Mouse (Mus musculus): ENCODE results near the gene Cdh23.

GRCm38 (mm10) chr10:60653675-60654074 is 42.6 kb downstream of the Cdh23 start:
- TF ChIP-seq POLR2A (IDR thresholded peaks at IDR 0.05; ENCODE audit: insufficient read depth, low read depth, low read length) (no peak), CTCF (IDR thresholded peaks at IDR 0.05) (no peak)

Data from heart, adult 2 months (tissue).